Mouse (Mus musculus) CH12.LX (cell line): Measurements from ENCODE around the gene Edem2.

ENCODE experiments used
- CHD2 ChIP-seq: IDR thresholded peaks from 2 replicates; pipeline ENCODE4 v1.6.1; 2011; ENCODE audit warnings: low read length, improper control_type of control experiment
- POLR2A ChIP-seq: IDR thresholded peaks from 2 replicates; pipeline ENCODE4 v1.6.1; 2011; ENCODE audit warnings: low read depth, mild to moderate bottlenecking, improper control_type of control experiment, low read length
- SMC3 ChIP-seq: IDR thresholded peaks from 2 replicates; pipeline ENCODE4 v1.6.1; 2011; ENCODE audit warnings: low read depth, low read length, improper control_type of control experiment

DNA sequence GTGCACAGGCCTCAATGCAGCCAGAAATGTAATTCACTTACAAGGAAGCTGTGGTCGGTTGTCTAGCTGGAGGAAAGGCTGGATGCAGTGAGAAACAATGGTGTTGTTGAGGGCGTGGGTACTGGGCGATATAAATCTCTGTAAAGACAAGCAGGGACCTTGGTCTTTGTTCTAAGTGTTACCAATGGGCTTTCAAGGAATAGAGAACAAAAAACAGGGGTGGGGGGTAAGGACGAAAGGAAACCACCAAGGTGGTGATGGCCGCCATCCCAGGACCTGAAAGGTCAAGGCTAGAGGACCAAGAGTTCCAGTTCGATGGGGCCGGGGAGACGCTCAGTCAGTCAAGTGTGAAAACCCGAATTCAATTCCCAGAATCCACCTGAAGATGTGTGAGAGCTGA, 8.5 kb upstream of the Edem2 start:
- TF ChIP-seq SMC3 (no peak), POLR2A (no peak), CHD2 (no peak)
